Mouse (Mus musculus) stomach, postnatal 0 days (tissue): ENCODE measurements around the gene Irak2.

Experiments used
- CTCF ChIP-seq: IDR thresholded peaks from 2 replicates; pipeline ENCODE4 v1.5.1; 2016; ENCODE audit warnings: antibody characterized with exemption, low read depth, mild to moderate bottlenecking, moderate library complexity
- EP300 ChIP-seq: optimal IDR thresholded peaks from 2 replicates; pipeline ENCODE3; 2016; ENCODE audit warnings: antibody characterized with exemption

DNA sequence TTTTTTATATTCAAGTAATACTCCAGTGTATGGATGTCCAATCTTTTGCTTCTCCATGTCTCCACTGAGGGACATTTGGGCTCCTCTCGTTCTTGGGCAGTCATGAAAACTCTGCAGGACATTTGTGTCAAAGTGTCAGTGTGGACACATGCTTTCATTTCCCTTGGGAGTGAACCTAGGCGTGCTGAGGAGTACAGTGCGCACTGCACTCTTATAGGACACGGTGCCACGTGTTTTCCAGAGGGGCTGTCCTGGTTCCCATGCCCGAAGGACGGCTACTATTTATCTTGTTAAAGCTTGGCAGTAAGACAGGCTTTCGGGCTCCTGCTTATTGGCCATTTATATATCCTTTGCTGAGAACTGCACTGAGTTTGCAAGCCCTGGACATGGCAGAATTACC, 4.3 kb downstream of the Irak2 start:
- TF ChIP-seq CTCF, result no peak
- TF ChIP-seq EP300, result no peak
